Mouse (Mus musculus) CH12.LX (cell line): Measurements from ENCODE around the gene Bpifb3. TPM values are rescaled to one million over a fixed set of nuclear protein-coding genes. Genes with fewer than 3 reads are reported as not detected.

Experiments used
- DNase-seq: peaks from one replicate; pipeline ENCODE4 v3.0.0-alpha.2; 2013; ENCODE audit errors: extremely low read depth
- H3K27ac ChIP-seq: 2 replicates; pipeline ENCODE4 v1.5.1; 2012; ENCODE audit warnings: low read depth, mild to moderate bottlenecking, control low read depth, moderate library complexity; ENCODE audit not compliant: insufficient read depth
- H3K27me3 ChIP-seq: replicated peaks from 2 replicates; pipeline ENCODE3; 2012; ENCODE audit warnings: inconsistent platforms
- H3K36me3 ChIP-seq, 2 experiments: replicated peaks in 1 of 2; 2 replicates each; pipeline versions ENCODE3 to v1.6.1; 2012; ENCODE audit warnings: inconsistent platforms in 1 of 2, low read length in 1 of 2, mild to moderate bottlenecking in 1 of 2, mixed read lengths in 1 of 2, moderate library complexity in 1 of 2; ENCODE audit not compliant: control insufficient read depth in 1 of 2, insufficient read depth in 1 of 2
- H3K4me1 ChIP-seq, 2 experiments: 2 replicates each; pipeline ENCODE4 v1.6.1; 2012; ENCODE audit warnings: inconsistent platforms in 1 of 2, moderate library complexity in 1 of 2; ENCODE audit not compliant: insufficient read depth in 2 of 2, control insufficient read depth in 1 of 2
- H3K4me2 ChIP-seq: 2 replicates; pipeline ENCODE4 v1.6.1; 2012; ENCODE audit warnings: low read depth, mild to moderate bottlenecking, control low read depth; ENCODE audit not compliant: poor library complexity, insufficient read depth, severe bottlenecking
- H3K4me3 ChIP-seq, 3 experiments: fragments of 150-350 bp in 1 of 3; sonication (generic) in 1 of 3; replicated peaks in 1 of 3; 2 replicates each; pipeline versions ENCODE3 to v1.5.1; 2011 to 2012; ENCODE audit warnings: low read depth in 2 of 3, low read length in 2 of 3, mild to moderate bottlenecking in 2 of 3, moderate library complexity in 2 of 3, control low read depth in 1 of 3, improper control_type of control experiment in 1 of 3, inconsistent platforms in 1 of 3, mixed read lengths in 1 of 3; ENCODE audit not compliant: poor library complexity in 1 of 3
- H3K79me2 ChIP-seq: replicated peaks from 2 replicates; pipeline ENCODE4 v1.6.1; 2012; ENCODE audit warnings: mild to moderate bottlenecking, moderate library complexity; ENCODE audit not compliant: control insufficient read depth, poor library complexity, insufficient read depth, severe bottlenecking; ENCODE audit errors: extremely low read depth
- H3K9ac ChIP-seq: 2 replicates; pipeline ENCODE4 v1.6.1; 2012; ENCODE audit warnings: low read depth, mild to moderate bottlenecking, control low read depth, moderate library complexity; ENCODE audit not compliant: insufficient read depth
- H3K9me3 ChIP-seq: replicated peaks from 2 replicates; pipeline ENCODE3; 2012; ENCODE audit warnings: low read length, inconsistent platforms, mixed read lengths
- BHLHE40 ChIP-seq: IDR thresholded peaks from 2 replicates; pipeline ENCODE4 v1.6.1; 2011; ENCODE audit warnings: mild to moderate bottlenecking, low read depth, low read length, improper control_type of control experiment
- E2F4 ChIP-seq: IDR thresholded peaks from 2 replicates; pipeline ENCODE4 v1.6.1; 2011; ENCODE audit warnings: low read depth, low read length, improper control_type of control experiment; ENCODE audit not compliant: insufficient replicate concordance
- ELF1 ChIP-seq: IDR thresholded peaks from 2 replicates; pipeline ENCODE4 v1.6.1; 2014; ENCODE audit warnings: low read depth, mild to moderate bottlenecking, inconsistent platforms, low read length, improper control_type of control experiment
- ETS1 ChIP-seq: conservative IDR thresholded peaks from 2 replicates; pipeline ENCODE4 v1.6.1; 2012; ENCODE audit warnings: low read depth, mild to moderate bottlenecking, inconsistent platforms, low read length, improper control_type of control experiment, moderate library complexity
- GABPA ChIP-seq: IDR thresholded peaks from 2 replicates; pipeline ENCODE4 v1.6.1; 2012; ENCODE audit warnings: low read depth, low read length, improper control_type of control experiment, inconsistent platforms; ENCODE audit not compliant: insufficient replicate concordance
- IRF4 ChIP-seq: IDR thresholded peaks from 2 replicates; pipeline ENCODE4 v1.6.1; 2014; ENCODE audit warnings: low read depth, mild to moderate bottlenecking, inconsistent platforms, low read length, improper control_type of control experiment
- JUND ChIP-seq: conservative IDR thresholded peaks from 2 replicates; pipeline ENCODE4 v1.6.1; 2011; ENCODE audit warnings: low read depth, low read length, improper control_type of control experiment
- KAT2A ChIP-seq: IDR thresholded peaks from 2 replicates; pipeline ENCODE4 v1.6.1; 2012; ENCODE audit warnings: low read length, improper control_type of control experiment, inconsistent platforms; ENCODE audit not compliant: insufficient replicate concordance
- MAX ChIP-seq: IDR thresholded peaks from 2 replicates; pipeline ENCODE4 v1.6.1; 2011; ENCODE audit warnings: low read length, improper control_type of control experiment
- MEF2A ChIP-seq: IDR thresholded peaks from 2 replicates; pipeline ENCODE4 v1.6.1; 2014; ENCODE audit warnings: low read depth, mild to moderate bottlenecking, inconsistent platforms, low read length, improper control_type of control experiment, borderline replicate concordance
- MXI1 ChIP-seq: IDR thresholded peaks from 2 replicates; pipeline ENCODE4 v1.6.1; 2011; ENCODE audit warnings: mild to moderate bottlenecking, low read depth, low read length, improper control_type of control experiment
- MYC ChIP-seq: IDR thresholded peaks from 2 replicates; pipeline ENCODE4 v1.6.1; 2011; ENCODE audit warnings: low read depth, mild to moderate bottlenecking, improper control_type of control experiment, low read length
- NELFE ChIP-seq: IDR thresholded peaks from 2 replicates; pipeline ENCODE4 v1.6.1; 2011; ENCODE audit warnings: low read depth, low read length, improper control_type of control experiment
- PAX5 ChIP-seq: IDR thresholded peaks from 2 replicates; pipeline ENCODE4 v1.6.1; 2012; ENCODE audit warnings: low read length, inconsistent platforms, mixed read lengths
- POLR2A ChIP-seq: IDR thresholded peaks from 2 replicates; pipeline ENCODE4 v1.6.1; 2011; ENCODE audit warnings: low read depth, mild to moderate bottlenecking, improper control_type of control experiment, low read length
- RAD21 ChIP-seq: IDR thresholded peaks from 2 replicates; pipeline ENCODE4 v1.6.1; 2011; ENCODE audit warnings: low read depth, mild to moderate bottlenecking, low read length, improper control_type of control experiment, moderate library complexity
- SMC3 ChIP-seq: IDR thresholded peaks from 2 replicates; pipeline ENCODE4 v1.6.1; 2011; ENCODE audit warnings: low read depth, low read length, improper control_type of control experiment
- TBP ChIP-seq: conservative IDR thresholded peaks from 2 replicates; pipeline ENCODE4 v1.6.1; 2011; ENCODE audit warnings: low read depth, low read length, improper control_type of control experiment
- TCF12 ChIP-seq: IDR thresholded peaks from 2 replicates; pipeline ENCODE4 v1.6.1; 2014; ENCODE audit warnings: low read depth, mild to moderate bottlenecking, inconsistent platforms, low read length, improper control_type of control experiment
- UBTF ChIP-seq: IDR thresholded peaks from 2 replicates; pipeline ENCODE4 v1.6.1; 2012; ENCODE audit warnings: low read depth, mild to moderate bottlenecking, inconsistent platforms, low read length, improper control_type of control experiment, moderate library complexity
- USF1 ChIP-seq: IDR thresholded peaks from 2 replicates; pipeline ENCODE4 v1.6.1; 2014; ENCODE audit warnings: low read depth, mild to moderate bottlenecking, inconsistent platforms, low read length, improper control_type of control experiment
- USF2 ChIP-seq: conservative IDR thresholded peaks from 2 replicates; pipeline ENCODE4 v1.6.1; 2011; ENCODE audit warnings: low read depth, low read length, improper control_type of control experiment
- ZC3H11A ChIP-seq: IDR thresholded peaks from 2 replicates; pipeline ENCODE4 v1.6.1; 2012; ENCODE audit warnings: low read depth, mild to moderate bottlenecking, inconsistent platforms, low read length, improper control_type of control experiment
- ZMIZ1 ChIP-seq: IDR thresholded peaks from 2 replicates; pipeline ENCODE4 v1.6.1; 2012; ENCODE audit warnings: low read depth, mild to moderate bottlenecking, inconsistent platforms, low read length, improper control_type of control experiment
- ZNF384 ChIP-seq: IDR thresholded peaks from 2 replicates; pipeline ENCODE4 v1.6.1; 2012; ENCODE audit warnings: low read depth, low read length, improper control_type of control experiment, inconsistent platforms
- dilution Hi-C: fragments of 300-500 bp; cut with MboI; formaldehyde crosslinking; loops from 2 replicates; pipeline ENCODE4 v1.14.3; 2020; ENCODE audit warnings: low sequenced_read_pairs; ENCODE audit not compliant: extremely low pct_unique_long_range_greater_than_20kb, extremely low pct_ligation_motif_present
- in situ Hi-C: fragments of 300-500 bp; cut with MboI; formaldehyde crosslinking; loops from 3 replicates; pipeline ENCODE4 v1.14.3; 2019; ENCODE audit warnings: low sequenced_read_pairs, low pct_ligation_motif_present, low pct_unique_long_range_greater_than_20kb, mixed read lengths
- polyA plus RNA-seq: library from polyadenylated mRNA; unstranded; fragments of >175 nt; gene quantifications from 2 replicates; pipeline ENCODE4 v1.2.1, GENCODE M21; 2012; ENCODE audit warnings: low read depth; ENCODE audit not compliant: insufficient read length
- total RNA-seq, 2 experiments: library from RNA; depleted of rRNA; stranded (reverse); fragments of 300-350 nt in 1 of 2; fragments of >200 nt in 1 of 2; gene quantifications; 2 replicates each; pipeline ENCODE4 v1.2.3; 2012 to 2014

The Bpifb3 gene
- total and polyA plus RNA-seq, 3 experiments, result not detected

GRCm38 (mm10) chr2:153970221-153970620 lies 52.2 kb downstream of the Bpifb3 start:
- in situ Hi-C loops, result no loop called here
- H3K36me3 ChIP-seq, result no peaks in the 10 kb centered on the region
- H3K4me2 ChIP-seq, result no peak overlapping the region
- DNase-seq, result no peak
- H3K27me3 ChIP-seq, result peaks cover 90% of the 10 kb centered on the region
- no peak overlapping the region for H3K27ac ChIP-seq
- no peaks in the 10 kb centered on the region for H3K79me2 ChIP-seq
- dilution Hi-C loops, result no loop called here
- no peaks in the 10 kb centered on the region for H3K9me3 ChIP-seq
- no peak overlapping the region for H3K9ac ChIP-seq
- no peaks in the 10 kb centered on the region for H3K4me1 ChIP-seq
- no peak for TF ChIP-seq MYC
- TF ChIP-seq GABPA, result no peak
- TF ChIP-seq MXI1, result no peak
- TF ChIP-seq MEF2A, result no peak
- no peak for TF ChIP-seq NELFE
- TF ChIP-seq POLR2A, result no peak
- TF ChIP-seq ETS1, result no peak
- no peak for TF ChIP-seq KAT2A
- TF ChIP-seq IRF4, result no peak
- no peak for TF ChIP-seq USF1
- no peak for TF ChIP-seq ZMIZ1
- TF ChIP-seq ZC3H11A, result no peak
- H3K4me3 ChIP-seq, result no peak overlapping the region

GRCm38 (mm10) chr2:153974582-153974981 lies 56.6 kb downstream of the Bpifb3 start, which contains the start of gene Bpifa6:
Gene Bpifa6 (plus strand): TSS chr2:153974945.
- no peak for TF ChIP-seq MYC
- TF ChIP-seq E2F4, result no peak
- no peak for TF ChIP-seq TCF12
- TF ChIP-seq MAX, result no peak
- no peak for TF ChIP-seq TBP
- no peak for TF ChIP-seq ZNF384
- TF ChIP-seq POLR2A, result no peak
- TF ChIP-seq JUND, result no peak
- no peak for TF ChIP-seq SMC3
- no peak for TF ChIP-seq ELF1
- no peak for TF ChIP-seq RAD21
- TF ChIP-seq USF2, result no peak
- TF ChIP-seq PAX5, result no peak
- TF ChIP-seq UBTF, result no peak
- TF ChIP-seq BHLHE40, result no peak
- no peak for TF ChIP-seq GABPA
- no peaks in the 10 kb centered on the region for H3K79me2 ChIP-seq
- H3K4me3 ChIP-seq, result no peak within 1 kb of the TSS
- H3K9ac ChIP-seq, result no peak within 1 kb of the TSS
- DNase-seq, result no peak
- no peaks in the 10 kb centered on the region for H3K36me3 ChIP-seq
- no peaks in the 10 kb centered on the region for H3K4me1 ChIP-seq
- no peak within 1 kb of the TSS for H3K4me2 ChIP-seq
- in situ Hi-C loops, result no loop called here
- H3K9me3 ChIP-seq, result no peaks in the 10 kb centered on the region
- dilution Hi-C loops, result no loop called here
- no peak within 1 kb of the TSS for H3K27ac ChIP-seq
- peaks cover 88% of the 10 kb centered on the region for H3K27me3 ChIP-seq
